Mouse (Mus musculus): Measurements from ENCODE around the gene Dirc2. TPM values are rescaled to one million over a fixed set of nuclear protein-coding genes. Genes with fewer than 3 reads are reported as not detected.

Gene Dirc2
- polyA plus RNA-seq, 1 experiment from 2014 or later: 11.3 TPM

GRCm38 (mm10) chr16:35677511-35678113, 91.5 kb downstream of the Dirc2 start:
- no peak overlapping the region for H3K9ac ChIP-seq (ENCODE audit: low read depth, low read length)
- no peak for ATAC-seq (replicated peaks; ENCODE audit: insufficient number of reproducible peaks, low FRiP score, low TSS enrichment)
- H3K27ac ChIP-seq (ENCODE audit: low read depth, low read length): no peak overlapping the region
- H3K27me3 ChIP-seq (ENCODE audit: control insufficient read depth, insufficient read depth, low read length): no peaks in the 10 kb centered on the region
- 45% methylated on average over 8 of the region's 8 CpGs for WGBS (ENCODE audit: insufficient replicate concordance)
- H3K4me3 ChIP-seq (ENCODE audit: low read depth, low read length): no peak overlapping the region
- no peak overlapping the region for H3K4me2 ChIP-seq
- peaks cover 6% of the 10 kb centered on the region; the same call in 1 of the 2 replicates for H3K4me1 ChIP-seq (ENCODE audit: control insufficient read depth, insufficient read depth, low read length)
- no peaks in the 10 kb centered on the region for H3K36me3 ChIP-seq (ENCODE audit: control insufficient read depth, insufficient read depth, low read length)
- no peaks in the 10 kb centered on the region for H3K9me3 ChIP-seq (replicated peaks; ENCODE audit: control insufficient read depth, low read length)

GRCm38 (mm10) chr16:35664847-35665246, 104.3 kb downstream of the Dirc2 start:
- Histone ChIP-seq H3K4me1 (ENCODE audit: control insufficient read depth, insufficient read depth, low read length) (0 out of 2 replicates have a peak, but pooled peaks cover 2% of the 10 kb centered on the region), H3K27ac (ENCODE audit: low read depth, low read length) (no peak overlapping the region), H3K4me3 (ENCODE audit: low read depth, low read length) (no peak overlapping the region), H3K9ac (ENCODE audit: low read depth, low read length) (no peak overlapping the region), H3K4me2 (no peak overlapping the region), H3K27me3 (ENCODE audit: control insufficient read depth, insufficient read depth, low read length) (peaks cover 24% of the 10 kb centered on the region), H3K9me3 (replicated peaks; ENCODE audit: control insufficient read depth, low read length) (no peaks in the 10 kb centered on the region), H3K36me3 (ENCODE audit: control insufficient read depth, insufficient read depth, low read length) (no peaks in the 10 kb centered on the region)
- 73% methylated on average over 4 of the region's 4 CpGs for WGBS (ENCODE audit: insufficient replicate concordance)
- no peak for ATAC-seq (replicated peaks; ENCODE audit: insufficient number of reproducible peaks, low FRiP score, low TSS enrichment)

- 91% methylated on average over 9 of the region's 9 CpGs for WGBS (ENCODE audit: insufficient replicate concordance)
Observed at GRCm38 (mm10) chr16:35663831-35664414, 105.2 kb downstream of the Dirc2 start.

GRCm38 (mm10) chr16:35660222-35660621, 108.9 kb downstream of the Dirc2 start:
- Histone ChIP-seq H3K9ac (ENCODE audit: low read depth, low read length) (peak overlapping the region; percentile 59; the same call in 1 of the 2 replicates), H3K9me3 (replicated peaks; ENCODE audit: control insufficient read depth, low read length) (no peaks in the 10 kb centered on the region), H3K4me1 (ENCODE audit: control insufficient read depth, insufficient read depth, low read length) (0 out of 2 replicates have a peak, but pooled peaks cover 2% of the 10 kb centered on the region), H3K27me3 (ENCODE audit: control insufficient read depth, insufficient read depth, low read length) (peaks cover 47% of the 10 kb centered on the region), H3K36me3 (ENCODE audit: control insufficient read depth, insufficient read depth, low read length) (no peaks in the 10 kb centered on the region), H3K27ac (ENCODE audit: low read depth, low read length) (no peak overlapping the region), H3K4me3 (ENCODE audit: low read depth, low read length) (peak overlapping the region; percentile 46), H3K4me2 (peak overlapping the region; percentile 79)
- 4% methylated on average over 35 of the region's 36 CpGs for WGBS (ENCODE audit: insufficient replicate concordance)
- no peak for ATAC-seq (replicated peaks; ENCODE audit: insufficient number of reproducible peaks, low FRiP score, low TSS enrichment)

More at GRCm38 (mm10) chr16:35663831-35664414, 105.2 kb downstream of the Dirc2 start:
- 0 out of 2 replicates have a peak, but pooled peaks cover 2% of the 10 kb centered on the region for H3K4me1 ChIP-seq (ENCODE audit: control insufficient read depth, insufficient read depth, low read length)
- no peaks in the 10 kb centered on the region for H3K9me3 ChIP-seq (replicated peaks; ENCODE audit: control insufficient read depth, low read length)
- no peak overlapping the region for H3K4me3 ChIP-seq (ENCODE audit: low read depth, low read length)
- H3K4me2 ChIP-seq: no peak overlapping the region
- no peaks in the 10 kb centered on the region for H3K36me3 ChIP-seq (ENCODE audit: control insufficient read depth, insufficient read depth, low read length)
- no peak overlapping the region for H3K27ac ChIP-seq (ENCODE audit: low read depth, low read length)
- no peak overlapping the region for H3K9ac ChIP-seq (ENCODE audit: low read depth, low read length)
- peaks cover 33% of the 10 kb centered on the region for H3K27me3 ChIP-seq (ENCODE audit: control insufficient read depth, insufficient read depth, low read length)
- no peak for ATAC-seq (replicated peaks; ENCODE audit: insufficient number of reproducible peaks, low FRiP score, low TSS enrichment)

DNA sequence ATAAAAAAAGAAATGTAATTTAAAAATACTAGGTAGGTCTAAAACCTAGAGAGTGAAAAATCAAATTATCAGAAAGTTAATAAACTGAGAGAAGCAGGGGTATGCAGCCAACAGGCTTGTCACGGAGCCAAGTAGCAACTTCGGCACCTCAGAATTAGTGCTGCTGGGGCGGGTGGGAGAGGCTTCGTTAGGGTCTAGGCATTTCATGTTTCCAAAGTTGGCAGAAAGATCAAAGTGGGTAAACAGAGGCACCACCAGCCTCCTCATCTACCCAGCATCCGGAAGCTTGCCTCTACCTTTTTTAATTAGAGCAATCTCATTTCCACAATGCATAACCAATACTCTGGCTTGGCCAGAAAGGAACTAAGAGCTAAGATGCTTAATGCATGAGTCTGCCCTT, 115.2 kb downstream of the Dirc2 start:
- 74% methylated on average over 5 of the region's 5 CpGs for WGBS (ENCODE audit: insufficient replicate concordance)
- no peak for ATAC-seq (replicated peaks; ENCODE audit: insufficient number of reproducible peaks, low FRiP score, low TSS enrichment)
- Histone ChIP-seq H3K27ac (ENCODE audit: low read depth, low read length) (no peak overlapping the region), H3K4me3 (ENCODE audit: low read depth, low read length) (no peak overlapping the region), H3K4me1 (ENCODE audit: control insufficient read depth, insufficient read depth, low read length) (no peaks in the 10 kb centered on the region), H3K9me3 (replicated peaks; ENCODE audit: control insufficient read depth, low read length) (no peaks in the 10 kb centered on the region), H3K36me3 (ENCODE audit: control insufficient read depth, insufficient read depth, low read length) (no peaks in the 10 kb centered on the region), H3K4me2 (no peak overlapping the region), H3K27me3 (ENCODE audit: control insufficient read depth, insufficient read depth, low read length) (peaks cover 14% of the 10 kb centered on the region), H3K9ac (ENCODE audit: low read depth, low read length) (no peak overlapping the region)

DNA sequence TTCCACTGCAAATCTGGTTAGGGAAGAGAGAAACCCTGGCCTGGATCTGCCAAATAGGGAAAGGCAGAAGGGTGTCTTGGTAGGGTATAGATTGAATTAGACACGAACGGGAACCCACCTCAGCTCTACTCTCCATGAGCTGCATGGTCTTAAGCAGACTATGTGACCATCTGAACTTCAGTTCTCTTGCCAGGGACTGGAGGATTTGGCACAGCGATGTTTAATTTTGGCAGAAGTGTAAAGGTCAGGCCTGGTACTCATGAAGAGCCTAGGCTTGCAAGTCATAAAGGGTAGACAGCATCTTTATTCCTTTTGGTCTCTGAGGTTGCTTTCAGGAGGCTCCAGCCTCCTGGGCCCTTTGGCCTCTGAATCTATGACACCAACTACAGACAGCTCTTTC, 116.5 kb downstream of the Dirc2 start:
- H3K27me3 ChIP-seq (ENCODE audit: control insufficient read depth, insufficient read depth, low read length): peaks cover 5% of the 10 kb centered on the region; the same call in 1 of the 2 replicates
- 82% methylated on average over 3 of the region's 3 CpGs for WGBS (ENCODE audit: insufficient replicate concordance)

GRCm38 (mm10) chr16:35652206-35652605, 117.0 kb downstream of the Dirc2 start:
- Histone ChIP-seq H3K9me3 (replicated peaks; ENCODE audit: control insufficient read depth, low read length) (no peaks in the 10 kb centered on the region), H3K4me1 (ENCODE audit: control insufficient read depth, insufficient read depth, low read length) (no peaks in the 10 kb centered on the region), H3K4me2 (no peak overlapping the region), H3K27me3 (ENCODE audit: control insufficient read depth, insufficient read depth, low read length) (peaks cover 5% of the 10 kb centered on the region; the same call in 1 of the 2 replicates), H3K9ac (ENCODE audit: low read depth, low read length) (no peak overlapping the region), H3K4me3 (ENCODE audit: low read depth, low read length) (no peak overlapping the region), H3K36me3 (ENCODE audit: control insufficient read depth, insufficient read depth, low read length) (no peaks in the 10 kb centered on the region), H3K27ac (ENCODE audit: low read depth, low read length) (no peak overlapping the region)
- 56% methylated on average over 6 of the region's 6 CpGs for WGBS (ENCODE audit: insufficient replicate concordance)
- ATAC-seq (replicated peaks; ENCODE audit: insufficient number of reproducible peaks, low FRiP score, low TSS enrichment): no peak

More for the DNA sequence above, 116.5 kb downstream of the Dirc2 start:
- no peak overlapping the region for H3K4me3 ChIP-seq (ENCODE audit: low read depth, low read length)
- no peak overlapping the region for H3K4me2 ChIP-seq
- H3K9ac ChIP-seq (ENCODE audit: low read depth, low read length): no peak overlapping the region
- H3K27ac ChIP-seq (ENCODE audit: low read depth, low read length): no peak overlapping the region
- H3K36me3 ChIP-seq (ENCODE audit: control insufficient read depth, insufficient read depth, low read length): no peaks in the 10 kb centered on the region
- ATAC-seq (replicated peaks; ENCODE audit: insufficient number of reproducible peaks, low FRiP score, low TSS enrichment): no peak
- H3K9me3 ChIP-seq (replicated peaks; ENCODE audit: control insufficient read depth, low read length): no peaks in the 10 kb centered on the region
- no peaks in the 10 kb centered on the region for H3K4me1 ChIP-seq (ENCODE audit: control insufficient read depth, insufficient read depth, low read length)

DNA sequence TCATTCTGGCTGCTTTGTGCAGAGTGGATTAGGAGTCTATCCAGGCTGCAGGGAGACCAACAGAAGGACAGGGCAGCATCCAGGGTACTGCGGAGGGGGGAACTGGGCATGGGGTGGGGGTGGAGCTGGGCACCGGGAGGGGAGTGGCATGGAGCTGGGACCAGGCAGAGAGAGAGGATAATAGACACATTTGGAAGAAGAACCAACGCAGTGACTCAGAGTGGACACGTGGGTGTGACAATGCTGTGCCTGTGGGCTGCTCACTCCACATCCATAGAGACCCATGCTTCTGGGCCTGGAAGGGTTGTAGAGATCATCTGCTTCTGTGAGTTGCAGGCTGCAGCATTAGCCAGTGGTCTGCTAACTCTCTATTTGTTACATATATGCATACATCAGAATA, 120.3 kb downstream of the Dirc2 start:
- 70% methylated on average over 4 of the region's 4 CpGs for WGBS (ENCODE audit: insufficient replicate concordance)
- Histone ChIP-seq H3K9me3 (replicated peaks; ENCODE audit: control insufficient read depth, low read length) (no peaks in the 10 kb centered on the region), H3K36me3 (ENCODE audit: control insufficient read depth, insufficient read depth, low read length) (no peaks in the 10 kb centered on the region), H3K4me2 (no peak overlapping the region), H3K4me3 (ENCODE audit: low read depth, low read length) (no peak overlapping the region), H3K27me3 (ENCODE audit: control insufficient read depth, insufficient read depth, low read length) (peaks cover 7% of the 10 kb centered on the region), H3K27ac (ENCODE audit: low read depth, low read length) (no peak overlapping the region), H3K9ac (ENCODE audit: low read depth, low read length) (no peak overlapping the region), H3K4me1 (ENCODE audit: control insufficient read depth, insufficient read depth, low read length) (no peaks in the 10 kb centered on the region)
- ATAC-seq (replicated peaks; ENCODE audit: insufficient number of reproducible peaks, low FRiP score, low TSS enrichment): no peak

All from heart, embryonic 11.5 days (tissue).